Mouse (Mus musculus): ENCODE data around the gene Slc19a2.

- no peak for TF ChIP-seq ZC3H11A (IDR thresholded peaks at IDR 0.05; ENCODE audit: borderline replicate concordance, low read depth, low read length)
- no peak for TF ChIP-seq HCFC1 (IDR thresholded peaks at IDR 0.05; ENCODE audit: borderline replicate concordance, insufficient read depth, low read length)
These were observed 3.7 kb downstream of the Slc19a2 start for GRCm38 (mm10) chr1:164252551-164252950.

Measured in ES-E14 (cell line).